Mouse (Mus musculus) MEL (cell line): ENCODE measurements around the gene C330007P06Rik. TPM values are rescaled to one million over a fixed set of nuclear protein-coding genes. Genes with fewer than 3 reads are reported as not detected.

Experiments
- DNase-seq: peaks from one replicate; pipeline ENCODE4 v3.0.0; 2011; ENCODE audit warnings: low read depth, low spot score
- H3K27ac ChIP-seq: 2 replicates; pipeline ENCODE4 v1.5.1; 2012; ENCODE audit warnings: low read depth, mild to moderate bottlenecking, control low read depth, low read length, moderate library complexity; ENCODE audit not compliant: control insufficient read depth
- H3K27me3 ChIP-seq, 2 experiments: fragments of 150-350 bp in 1 of 2; sonication (generic) in 1 of 2; 2 replicates each; pipeline ENCODE4 v1.6.1; 2012; ENCODE audit warnings: low read length in 2 of 2, mild to moderate bottlenecking in 2 of 2, improper control_type of control experiment in 1 of 2, moderate library complexity in 1 of 2; ENCODE audit not compliant: insufficient read depth in 2 of 2, control insufficient read depth in 1 of 2
- H3K36me3 ChIP-seq, 2 experiments: 2 replicates each; pipeline ENCODE4 v1.6.1; 2012 to 2014; ENCODE audit warnings: low read length in 2 of 2, improper control_type of control experiment in 1 of 2, inconsistent platforms in 1 of 2, mild to moderate bottlenecking in 1 of 2; ENCODE audit not compliant: insufficient read depth in 2 of 2, control insufficient read depth in 1 of 2
- H3K4me1 ChIP-seq, 2 experiments: fragments of 150-350 bp in 1 of 2; sonication (generic) in 1 of 2; 2 replicates each; pipeline ENCODE4 v1.6.1; 2012; ENCODE audit warnings: low read length in 2 of 2, improper control_type of control experiment in 1 of 2, mild to moderate bottlenecking in 1 of 2; ENCODE audit not compliant: insufficient read depth in 2 of 2, control insufficient read depth in 1 of 2
- H3K4me3 ChIP-seq, 2 experiments: fragments of 150-350 bp in 1 of 2; sonication (generic) in 1 of 2; 2 replicates each; pipeline ENCODE4 v1.5.1; 2012; ENCODE audit warnings: low read depth in 2 of 2, low read length in 2 of 2, mild to moderate bottlenecking in 2 of 2, moderate library complexity in 2 of 2, control low read depth in 1 of 2, improper control_type of control experiment in 1 of 2; ENCODE audit not compliant: control insufficient read depth in 1 of 2, insufficient read depth in 1 of 2
- H3K79me2 ChIP-seq: 2 replicates; pipeline ENCODE4 v1.6.1; 2012; ENCODE audit warnings: mild to moderate bottlenecking, low read length, moderate library complexity; ENCODE audit not compliant: control insufficient read depth, poor library complexity, insufficient read depth
- H3K9ac ChIP-seq: 2 replicates; pipeline ENCODE4 v1.6.1; 2012; ENCODE audit warnings: low read depth, mild to moderate bottlenecking, control low read depth, low read length, moderate library complexity; ENCODE audit not compliant: control insufficient read depth, poor library complexity, severe bottlenecking
- H3K9me3 ChIP-seq: fragments of 150-350 bp; sonication (generic); replicated peaks from 2 replicates; pipeline ENCODE4 v1.6.1; 2012; ENCODE audit warnings: mild to moderate bottlenecking, low read length, improper control_type of control experiment, moderate library complexity; ENCODE audit not compliant: insufficient read depth
- BHLHE40 ChIP-seq: IDR thresholded peaks from 2 replicates; pipeline ENCODE4 v1.6.1; 2012; ENCODE audit warnings: low read depth, mild to moderate bottlenecking, inconsistent platforms, low read length, improper control_type of control experiment, borderline replicate concordance
- CHD1 ChIP-seq: IDR thresholded peaks from 2 replicates; pipeline ENCODE4 v1.6.1; 2012; ENCODE audit warnings: low read depth, mild to moderate bottlenecking, inconsistent platforms, low read length, improper control_type of control experiment
- CHD2 ChIP-seq: IDR thresholded peaks from 2 replicates; pipeline ENCODE4 v1.6.1; 2011; ENCODE audit warnings: low read length, improper control_type of control experiment
- CTCF ChIP-seq, 3 experiments: IDR thresholded peaks in 2 of 3; conservative IDR thresholded peaks in 1 of 3; 2 replicates each; pipeline ENCODE4 v1.5.1; 2011 to 2012; ENCODE audit warnings: low read length in 3 of 3, low read depth in 2 of 3, mild to moderate bottlenecking in 2 of 3, improper control_type of control experiment in 1 of 3, inconsistent platforms in 1 of 3, mixed read lengths in 1 of 3, moderate library complexity in 1 of 3; ENCODE audit not compliant: control insufficient read depth in 1 of 3, insufficient read depth in 1 of 3, poor library complexity in 1 of 3, severe bottlenecking in 1 of 3
- EP300 ChIP-seq, 2 experiments: IDR thresholded peaks; 2 replicates each; pipeline ENCODE4 v1.6.1; 2011; ENCODE audit warnings: improper control_type of control experiment in 2 of 2, low read length in 2 of 2, low read depth in 1 of 2, mild to moderate bottlenecking in 1 of 2
- HCFC1 ChIP-seq: IDR thresholded peaks from 2 replicates; pipeline ENCODE4 v1.6.1; 2012; ENCODE audit warnings: low read depth, mild to moderate bottlenecking, inconsistent platforms, low read length, improper control_type of control experiment, moderate library complexity
- JUND ChIP-seq: IDR thresholded peaks from 2 replicates; pipeline ENCODE4 v1.6.1; 2011; ENCODE audit warnings: low read depth, mild to moderate bottlenecking, improper control_type of control experiment, low read length
- MAX ChIP-seq: IDR thresholded peaks from 2 replicates; pipeline ENCODE4 v1.6.1; 2011; ENCODE audit warnings: low read length, improper control_type of control experiment
- MAZ ChIP-seq: IDR thresholded peaks from 2 replicates; pipeline ENCODE4 v1.6.1; 2012; ENCODE audit warnings: low read depth, mild to moderate bottlenecking, inconsistent platforms, low read length, improper control_type of control experiment
- MXI1 ChIP-seq: IDR thresholded peaks from 2 replicates; pipeline ENCODE4 v1.6.1; 2011; ENCODE audit warnings: mild to moderate bottlenecking, low read depth, low read length, improper control_type of control experiment
- MYB ChIP-seq: IDR thresholded peaks from 2 replicates; pipeline ENCODE4 v1.6.1; 2011; ENCODE audit warnings: mild to moderate bottlenecking, low read depth, low read length, improper control_type of control experiment
- POLR2A ChIP-seq, 2 experiments: IDR thresholded peaks; 2 replicates each; pipeline ENCODE4 v1.6.1; 2011 to 2012; ENCODE audit warnings: low read length in 2 of 2, mild to moderate bottlenecking in 2 of 2, control low read depth in 1 of 2, improper control_type of control experiment in 1 of 2, low read depth in 1 of 2, moderate library complexity in 1 of 2; ENCODE audit not compliant: control insufficient read depth in 1 of 2, insufficient read depth in 1 of 2, poor library complexity in 1 of 2
- RAD21 ChIP-seq: IDR thresholded peaks from 2 replicates; pipeline ENCODE4 v1.6.1; 2011; ENCODE audit warnings: mild to moderate bottlenecking, low read depth, low read length, improper control_type of control experiment
- RCOR1 ChIP-seq: IDR thresholded peaks from 2 replicates; pipeline ENCODE4 v1.6.1; 2012; ENCODE audit warnings: low read depth, mild to moderate bottlenecking, inconsistent platforms, low read length, improper control_type of control experiment
- USF2 ChIP-seq, 2 experiments: IDR thresholded peaks; 2 replicates each; pipeline ENCODE4 v1.6.1; 2011 to 2012; ENCODE audit warnings: improper control_type of control experiment in 2 of 2, low read length in 2 of 2, borderline replicate concordance in 1 of 2, inconsistent platforms in 1 of 2, low read depth in 1 of 2, mild to moderate bottlenecking in 1 of 2; ENCODE audit not compliant: insufficient read depth in 1 of 2
- ZMIZ1 ChIP-seq: IDR thresholded peaks from 2 replicates; pipeline ENCODE4 v1.6.1; 2012; ENCODE audit warnings: low read depth, mild to moderate bottlenecking, inconsistent platforms, low read length, improper control_type of control experiment, moderate library complexity
- polyA plus RNA-seq, 2 experiments: library from polyadenylated mRNA; stranded (reverse) in 1 of 2; unstranded in 1 of 2; fragments of >175 nt in 1 of 2; fragments of >200 nt in 1 of 2; gene quantifications; 2 replicates each; pipeline versions ENCODE4 v1.2.1 to v1.2.4; 2012; ENCODE audit warnings: low replicate concordance in 2 of 2, low read depth in 1 of 2; ENCODE audit not compliant: insufficient read length in 2 of 2, insufficient read depth in 1 of 2, missing spikeins in 1 of 2
- total RNA-seq: library from RNA; depleted of rRNA; stranded (reverse); fragments of 300-350 nt; gene quantifications from 2 replicates; pipeline ENCODE4 v1.2.3, GENCODE M21; 2012

C330007P06Rik gene
- total and polyA plus RNA-seq, 3 experiments, result 15.1 to 17.1 TPM; not detected in 1

GRCm38 (mm10) chrX:36841698-36842097 lies 32.2 kb downstream of the C330007P06Rik start:
- Histone ChIP-seq H3K36me3 (no peaks in the 10 kb centered on the region; a peak in 1 of 4 replicates), H3K4me3 (no peak overlapping the region), H3K27me3 (no peaks in the 10 kb centered on the region), H3K4me1 (no peaks in the 10 kb centered on the region), H3K79me2 (no peaks in the 10 kb centered on the region), H3K9me3 (no peaks in the 10 kb centered on the region), H3K9ac (no peak overlapping the region), H3K27ac (no peak overlapping the region)
- no peak for DNase-seq
- TF ChIP-seq JUND (no peak), MAZ (no peak), ZMIZ1 (no peak), CHD1 (no peak), POLR2A (IDR thresholded peaks at IDR 0.05; ENCODE audit: control insufficient read depth in 1 of 2, insufficient read depth in 1 of 2, low read depth in 1 of 2, low read length in 2 of 2, poor library complexity in 1 of 2) (no peak), RAD21 (no peak), HCFC1 (no peak)

- Histone ChIP-seq H3K36me3 (no peaks in the 10 kb centered on the region), H3K27ac (no peak overlapping the region), H3K4me1 (no peaks in the 10 kb centered on the region), H3K9ac (no peak overlapping the region), H3K4me3 (no peak overlapping the region), H3K79me2 (no peaks in the 10 kb centered on the region), H3K9me3 (no peaks in the 10 kb centered on the region), H3K27me3 (no peaks in the 10 kb centered on the region)
- DNase-seq, result no peak
- TF ChIP-seq CTCF (IDR thresholded peaks at IDR 0.05 in 2 of 3, conservative IDR thresholded peaks at IDR 0.05 in 1 of 3; ENCODE audit: control insufficient read depth in 1 of 3, insufficient read depth in 1 of 3, low read depth in 2 of 3, low read length in 3 of 3, poor library complexity in 1 of 3, severe bottlenecking in 1 of 3), result no peak
- TF ChIP-seq MYB, result no peak
- TF ChIP-seq RCOR1, result no peak
- no peak for TF ChIP-seq MXI1
- TF ChIP-seq CHD2, result no peak
- no peak for TF ChIP-seq EP300 (IDR thresholded peaks at IDR 0.05; ENCODE audit: low read depth in 1 of 2, low read length in 2 of 2)
- no peak for TF ChIP-seq USF2 (IDR thresholded peaks at IDR 0.05; ENCODE audit: borderline replicate concordance in 1 of 2, insufficient read depth in 1 of 2, low read depth in 1 of 2, low read length in 2 of 2)
- no peak for TF ChIP-seq POLR2A (IDR thresholded peaks at IDR 0.05; ENCODE audit: control insufficient read depth in 1 of 2, insufficient read depth in 1 of 2, low read depth in 1 of 2, low read length in 2 of 2, poor library complexity in 1 of 2)
- TF ChIP-seq MAX, result no peak
- no peak for TF ChIP-seq BHLHE40
These were observed 34.5 kb downstream of the C330007P06Rik start for GRCm38 (mm10) chrX:36839391-36839790.
